Comparison of ENCODE assay signal across 18 mouse cellular contexts in genomic region chr10:58928952-58929442, GRCm38 (mm10).
DNase-seq lines count a peak whose midpoint lies in the region; ATAC-seq and TF ChIP-seq lines count a peak whose summit lies in the region.
"Had no signal": no experiment of that assay in that cellular context is flagged by ENCODE, and none has a peak within 500 bp of the region (broad histone marks: within the 10 kb centered on the region; RNA-seq: fewer than 3 reads in every experiment).

No protein-coding gene starts in this region.

- no peak overlapping the region for H3K27ac ChIP-seq in hindbrain, embryonic 14.5 days
- no peak overlapping the region for H3K27ac ChIP-seq in hindbrain, embryonic 11.5 days (ENCODE audit: low read depth, low read length)
- no peak overlapping the region for H3K27ac ChIP-seq in lung, embryonic 16.5 days (ENCODE audit: low read length)
- H3K27ac ChIP-seq in forebrain, embryonic 14.5 days (ENCODE audit: low read depth, low read length), result no peak overlapping the region
- H3K27ac ChIP-seq in liver, embryonic 12.5 days, result no peak overlapping the region
- H3K27ac ChIP-seq: liver, embryonic 13.5 days; macrophage; neural tube, embryonic 12.5 days had no signal

- H3K4me1 ChIP-seq in hindbrain, embryonic 14.5 days (replicated peaks; ENCODE audit: control insufficient read depth, insufficient read depth, low read length), result peaks cover 17% of the 10 kb centered on the region
- no peaks in the 10 kb centered on the region for H3K4me1 ChIP-seq in hindbrain, embryonic 11.5 days (replicated peaks; ENCODE audit: control insufficient read depth, insufficient read depth, low read length)
- H3K4me1 ChIP-seq in lung, embryonic 16.5 days (replicated peaks; ENCODE audit: control insufficient read depth, insufficient read depth, low read length), result peaks cover 10% of the 10 kb centered on the region
- peaks cover 2% of the 10 kb centered on the region for H3K4me1 ChIP-seq in lung, adult 2 months (ENCODE audit: control insufficient read depth, insufficient read depth, low read length)
- H3K4me1 ChIP-seq in forebrain, embryonic 14.5 days (ENCODE audit: control insufficient read depth, insufficient read depth, low read length), result peaks cover 17% of the 10 kb centered on the region
- no peaks in the 10 kb centered on the region for H3K4me1 ChIP-seq in liver, embryonic 12.5 days
- H3K4me1 ChIP-seq: liver, embryonic 13.5 days had no signal

- DNase-seq in hindbrain, embryonic 14.5 days (ENCODE audit: low spot score), result no peak
- no peak for DNase-seq in hindbrain, embryonic 11.5 days (ENCODE audit: low spot score)
- no peak for DNase-seq in lung, adult 2 months
- DNase-seq in forebrain, embryonic 14.5 days (ENCODE audit: low spot score), result peak; percentile 60
- DNase-seq in lung, postnatal 25 days (ENCODE audit: low spot score), result peak; percentile 21
- DNase-seq in heart, postnatal 10 days, result no peak
- DNase-seq: adrenal gland, postnatal 10 days; cerebellum, adult 2 months; heart, adult 11 months; kidney, postnatal 14 days; liver, embryonic 13.5 days; thymus, adult 18-20 months had no signal

- no peak overlapping the region; the same call in 1 of the 2 replicates for H3K9ac ChIP-seq in hindbrain, embryonic 14.5 days
- no peak overlapping the region for H3K9ac ChIP-seq in hindbrain, embryonic 11.5 days (ENCODE audit: low read depth, low read length)
- no peak overlapping the region for H3K9ac ChIP-seq in lung, embryonic 16.5 days (ENCODE audit: low read length)
- H3K9ac ChIP-seq in forebrain, embryonic 14.5 days (ENCODE audit: low read length), result no peak overlapping the region
- H3K9ac ChIP-seq in liver, embryonic 12.5 days, result no peak overlapping the region
- H3K9ac ChIP-seq: liver, embryonic 13.5 days; neural tube, embryonic 12.5 days had no signal

- intact Hi-C loops in heart, postnatal 10 days (cut with DNase I), result no loop called here

- WGBS in hindbrain, embryonic 14.5 days, result 34% methylated on average over 5 of the region's 5 CpGs
- WGBS in hindbrain, embryonic 11.5 days, result 32% methylated on average over 5 of the region's 5 CpGs
- WGBS in lung, embryonic 16.5 days, result 51% methylated on average over 5 of the region's 5 CpGs
- 50% methylated on average over 5 of the region's 5 CpGs for WGBS in lung, adult 2 months
- WGBS in forebrain, embryonic 14.5 days, result 13% methylated on average over 5 of the region's 5 CpGs
- 45% methylated on average over 5 of the region's 5 CpGs for WGBS in liver, embryonic 12.5 days (ENCODE audit: insufficient replicate concordance)

- no peak overlapping the region for H3K4me3 ChIP-seq in hindbrain, embryonic 14.5 days (replicated peaks; ENCODE audit: low read length)
- H3K4me3 ChIP-seq in hindbrain, embryonic 11.5 days (ENCODE audit: low read depth, low read length), result no peak overlapping the region
- H3K4me3 ChIP-seq in lung, embryonic 16.5 days (ENCODE audit: low read length), result no peak overlapping the region
- no peak overlapping the region for H3K4me3 ChIP-seq in lung, adult 2 months (replicated peaks; ENCODE audit: extremely low read depth, low read depth, low read length)
- H3K4me3 ChIP-seq in forebrain, embryonic 14.5 days (ENCODE audit: low read depth, low read length), result no peak overlapping the region
- H3K4me3 ChIP-seq in liver, embryonic 12.5 days, result no peak overlapping the region
- H3K4me3 ChIP-seq: erythroblast, embryonic 14.5 days; liver, embryonic 13.5 days; neural tube, embryonic 12.5 days had no signal

- peak; percentile 34; the same call in 1 of the 2 replicates for ATAC-seq in hindbrain, embryonic 14.5 days (ENCODE audit: low FRiP score)
- ATAC-seq in hindbrain, embryonic 11.5 days (ENCODE audit: low FRiP score), result no peak; the same call in 1 of the 2 replicates
- peak; percentile 26; the same call in 1 of the 2 replicates for ATAC-seq in lung, embryonic 16.5 days (ENCODE audit: low read depth)
- peak; percentile 73 for ATAC-seq in forebrain, embryonic 14.5 days
- ATAC-seq in liver, embryonic 12.5 days, result no peak

- no peak overlapping the region for H3K4me2 ChIP-seq in hindbrain, embryonic 14.5 days (replicated peaks)
- no peak overlapping the region for H3K4me2 ChIP-seq in hindbrain, embryonic 11.5 days (replicated peaks; ENCODE audit: low read depth, low read length)
- H3K4me2 ChIP-seq in lung, embryonic 16.5 days (ENCODE audit: low read depth, low read length), result no peak overlapping the region
- no peak overlapping the region for H3K4me2 ChIP-seq in forebrain, embryonic 14.5 days (ENCODE audit: low read length)
- no peak overlapping the region for H3K4me2 ChIP-seq in liver, embryonic 12.5 days
- H3K4me2 ChIP-seq: liver, embryonic 13.5 days; neural tube, embryonic 12.5 days had no signal

- TF ChIP-seq POLR2A in lung, adult 2 months (IDR thresholded peaks at IDR 0.05; ENCODE audit: borderline replicate concordance, extremely low read depth, low read depth, low read length), result no peak

- no peaks in the 10 kb centered on the region for H3K9me3 ChIP-seq in hindbrain, embryonic 14.5 days (ENCODE audit: control insufficient read depth, low read length)
- no peaks in the 10 kb centered on the region for H3K9me3 ChIP-seq in hindbrain, embryonic 11.5 days (ENCODE audit: control insufficient read depth, low read length)
- no peaks in the 10 kb centered on the region for H3K9me3 ChIP-seq in lung, embryonic 16.5 days (ENCODE audit: control insufficient read depth, low read length)
- no peaks in the 10 kb centered on the region for H3K9me3 ChIP-seq in forebrain, embryonic 14.5 days (replicated peaks; ENCODE audit: control insufficient read depth, low read length)
- H3K9me3 ChIP-seq in liver, embryonic 12.5 days (replicated peaks), result no peaks in the 10 kb centered on the region
- H3K9me3 ChIP-seq: G1E; liver, embryonic 13.5 days; neural tube, embryonic 12.5 days had no signal

- no peaks in the 10 kb centered on the region for H3K27me3 ChIP-seq in hindbrain, embryonic 14.5 days (ENCODE audit: control insufficient read depth, insufficient read depth, low read length)
- H3K27me3 ChIP-seq in hindbrain, embryonic 11.5 days (ENCODE audit: control insufficient read depth, insufficient read depth, low read length), result no peaks in the 10 kb centered on the region
- H3K27me3 ChIP-seq in lung, embryonic 16.5 days (ENCODE audit: control insufficient read depth, insufficient read depth, low read depth, low read length), result no peaks in the 10 kb centered on the region
- H3K27me3 ChIP-seq in forebrain, embryonic 14.5 days (replicated peaks; ENCODE audit: control insufficient read depth, insufficient read depth, low read length), result 0 out of 2 replicates have a peak, but pooled peaks cover 4% of the 10 kb centered on the region
- no peaks in the 10 kb centered on the region for H3K27me3 ChIP-seq in liver, embryonic 12.5 days (replicated peaks)
- H3K27me3 ChIP-seq: liver, embryonic 13.5 days; neural tube, embryonic 12.5 days had no signal

- no peaks in the 10 kb centered on the region for H3K36me3 ChIP-seq in hindbrain, embryonic 14.5 days (replicated peaks; ENCODE audit: control insufficient read depth, insufficient read depth)
- no peaks in the 10 kb centered on the region for H3K36me3 ChIP-seq in hindbrain, embryonic 11.5 days (ENCODE audit: control insufficient read depth, insufficient read depth, low read length)
- no peaks in the 10 kb centered on the region for H3K36me3 ChIP-seq in lung, embryonic 16.5 days (ENCODE audit: control insufficient read depth, insufficient read depth, low read length)
- H3K36me3 ChIP-seq in forebrain, embryonic 14.5 days (ENCODE audit: control insufficient read depth, insufficient read depth, low read length), result no peaks in the 10 kb centered on the region
- no peaks in the 10 kb centered on the region for H3K36me3 ChIP-seq in liver, embryonic 12.5 days
- H3K36me3 ChIP-seq: G1E; liver, embryonic 13.5 days; neural tube, embryonic 12.5 days had no signal

- no peak for TF ChIP-seq CTCF in lung, adult 2 months (IDR thresholded peaks at IDR 0.05; ENCODE audit: insufficient read depth, low read length)

Comparison
In these comparisons a context has a peak if more than half of its experiments do, and no peak if none do; other contexts are left out.
1. ATAC-seq: peak in hindbrain, embryonic 14.5 days (single experiment), lung, embryonic 16.5 days (single experiment) and forebrain, embryonic 14.5 days (single experiment); none in hindbrain, embryonic 11.5 days (single experiment) and liver, embryonic 12.5 days (single experiment).
2. DNase-seq: peak in forebrain, embryonic 14.5 days (single experiment) and lung, postnatal 25 days (single experiment); none in hindbrain, embryonic 14.5 days (single experiment), hindbrain, embryonic 11.5 days (single experiment), lung, adult 2 months (single experiment) and heart, postnatal 10 days (0 of 2).